Mouse (Mus musculus) lung, postnatal 4 days (tissue): ENCODE data around the gene Mgat4a.

Experiments
- DNase-seq, 2 experiments: peaks; one replicate each; pipeline ENCODE4 v3.0.0; 2021

Gene Mgat4a

GRCm38 (mm10) chr1:37491672-37492071, 49.1 kb downstream of the Mgat4a start:
- peak; percentile 52 to 53 for DNase-seq

DNA sequence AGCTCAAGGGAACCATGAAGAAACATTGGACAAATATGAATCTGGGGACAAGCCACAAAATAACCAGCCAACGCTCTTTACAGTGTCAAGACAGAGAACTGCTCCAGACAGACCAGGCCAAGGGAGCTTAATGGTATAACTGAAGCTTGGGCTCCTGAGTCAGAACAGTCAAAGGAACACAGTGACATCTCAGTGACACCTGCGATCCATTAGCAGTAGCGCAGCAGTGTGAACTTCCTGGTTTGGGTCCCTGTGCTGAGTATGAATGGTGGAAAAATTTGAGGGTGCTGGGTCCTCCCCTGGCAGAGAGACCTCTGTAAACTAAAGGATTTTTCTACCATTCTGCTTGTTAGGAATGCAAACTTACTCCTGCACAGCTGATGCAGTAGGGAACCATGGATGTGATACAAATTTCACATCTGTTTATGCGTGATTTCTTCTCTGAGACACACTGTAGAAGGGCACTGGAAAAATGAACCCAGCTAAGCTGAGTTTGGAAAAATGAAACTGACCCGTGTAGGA, 50.1 kb downstream of the Mgat4a start:
- no peak for DNase-seq

DNA sequence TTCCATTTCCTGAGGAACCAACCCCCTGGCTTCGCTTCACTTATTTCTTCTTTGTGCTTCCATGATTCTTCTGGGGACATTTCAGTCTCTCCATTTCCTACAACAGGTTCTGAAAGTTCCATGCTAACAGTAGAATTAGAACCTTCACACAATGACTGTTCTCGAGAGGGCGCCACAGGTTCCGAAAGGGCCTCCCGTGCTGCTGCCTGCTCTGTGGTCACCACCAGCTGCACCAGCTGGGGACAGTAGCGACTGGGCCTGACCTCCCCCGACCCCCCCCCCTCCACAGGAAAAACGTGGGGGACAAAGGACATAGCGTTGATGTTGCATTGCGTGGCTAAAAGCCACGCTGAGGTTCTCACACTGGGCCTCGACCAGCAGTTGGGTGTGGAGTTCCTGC, 52.3 kb downstream of the Mgat4a start:
- no peak for DNase-seq

DNA sequence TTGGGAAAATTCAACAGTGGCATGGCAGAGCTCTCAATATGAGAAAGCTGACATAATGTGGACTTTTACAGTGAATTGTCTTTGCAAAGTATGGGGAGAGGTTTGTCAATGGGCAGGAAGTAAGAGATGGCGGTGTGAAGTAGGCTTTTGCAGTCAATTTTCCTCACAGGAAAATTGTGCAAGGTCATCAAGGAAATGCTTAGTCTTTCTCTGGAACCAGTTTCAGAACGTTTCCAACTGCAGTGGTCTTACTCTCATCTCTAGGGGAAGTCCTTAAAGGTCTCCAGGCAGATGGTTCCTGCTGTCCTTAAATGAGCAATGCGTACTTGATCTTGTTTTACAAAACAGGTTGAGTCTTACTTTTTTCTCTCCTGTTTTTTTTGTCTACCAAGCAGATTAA, 53.8 kb downstream of the Mgat4a start:
- DNase-seq, result no peak

- no peak for DNase-seq
Observed at GRCm38 (mm10) chr1:37486439-37486838, 54.4 kb downstream of the Mgat4a start.

- DNase-seq, result no peak
Observed at GRCm38 (mm10) chr1:37484612-37485011, 56.2 kb downstream of the Mgat4a start.

DNA sequence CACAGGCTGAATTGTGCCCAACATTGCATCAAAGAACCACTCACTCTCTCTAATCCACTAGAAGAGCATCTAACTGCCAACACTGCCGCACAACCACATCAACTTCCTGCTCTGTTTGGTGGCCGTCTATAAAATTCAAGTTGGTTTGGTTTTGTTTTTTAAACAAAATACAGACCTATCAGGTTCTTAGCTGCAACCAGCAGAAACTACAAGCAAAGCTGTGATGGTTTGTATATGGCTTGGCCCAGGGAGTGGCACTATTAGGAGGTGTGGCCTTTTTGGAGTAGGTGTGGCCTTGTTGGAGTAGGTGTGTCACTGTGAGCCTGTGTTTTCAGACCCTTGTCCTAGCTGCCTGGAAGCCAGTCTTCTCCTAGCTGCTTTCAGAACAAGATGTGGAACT, 59.5 kb downstream of the Mgat4a start:
- no peak for DNase-seq

DNA sequence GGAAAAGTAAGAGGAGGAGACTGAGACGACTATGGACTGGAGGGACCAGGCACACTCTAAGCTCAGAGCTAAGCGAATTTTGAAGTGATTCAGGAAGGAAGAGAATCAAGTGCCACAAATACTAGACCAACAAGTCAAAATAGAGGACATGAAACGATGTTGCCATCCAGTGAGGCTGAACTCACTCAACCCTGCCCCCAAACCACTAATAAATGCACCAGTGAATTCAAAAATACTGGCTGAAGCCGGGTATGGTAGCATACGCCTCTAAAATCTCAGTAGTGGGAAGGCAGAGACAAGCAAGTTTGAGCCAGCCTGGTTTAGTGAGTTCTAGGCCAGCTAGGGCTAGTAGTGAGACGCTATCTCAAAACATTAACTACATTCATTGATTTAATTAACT, 60.1 kb downstream of the Mgat4a start:
- no peak for DNase-seq

DNA sequence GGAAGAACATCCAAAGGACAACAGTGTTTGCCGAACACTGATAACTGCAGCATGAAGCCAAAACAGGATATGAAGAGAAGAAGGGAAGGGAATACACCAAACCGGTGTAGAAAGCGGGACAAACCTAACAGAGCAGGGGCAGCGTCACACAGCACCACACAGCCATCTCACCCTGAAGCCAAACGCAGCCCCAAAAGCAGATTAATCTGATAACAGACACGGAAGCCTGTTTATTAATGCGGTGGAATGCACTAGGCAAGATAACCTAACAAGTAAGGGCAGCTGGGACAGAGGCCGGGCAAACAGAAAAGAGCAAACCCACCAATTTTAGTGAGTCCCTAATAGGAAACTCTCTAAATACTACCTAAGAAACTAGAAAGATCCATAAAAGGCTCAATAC, 61.1 kb downstream of the Mgat4a start:
- no peak for DNase-seq

- peak; percentile 57 to 72 for DNase-seq
Observed at GRCm38 (mm10) chr1:37479074-37479473, 61.7 kb downstream of the Mgat4a start.

DNA sequence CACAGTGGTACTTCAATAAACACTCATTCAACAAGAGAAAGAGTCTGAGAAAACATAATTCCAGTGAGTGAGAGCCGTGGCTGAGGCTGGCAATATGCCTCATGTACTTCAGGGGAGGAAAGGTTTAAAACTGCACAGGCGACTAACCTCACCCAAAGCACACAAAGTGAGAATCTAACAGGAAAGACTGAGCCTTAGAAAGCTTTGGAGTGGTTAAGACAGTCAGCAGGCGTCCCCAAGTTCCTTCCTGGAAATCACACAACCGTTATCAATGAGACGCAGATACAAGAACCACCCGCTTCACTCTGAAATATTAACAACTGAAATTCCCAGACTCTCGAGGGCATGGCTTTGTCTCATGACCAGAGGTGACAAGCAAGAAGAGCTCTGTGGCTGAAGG, 62.4 kb downstream of the Mgat4a start:
- DNase-seq, result peak in 1 of 2 experiments; percentile 30

- DNase-seq, result no peak
Observed at GRCm38 (mm10) chr1:37477928-37478327, 62.9 kb downstream of the Mgat4a start.

DNA sequence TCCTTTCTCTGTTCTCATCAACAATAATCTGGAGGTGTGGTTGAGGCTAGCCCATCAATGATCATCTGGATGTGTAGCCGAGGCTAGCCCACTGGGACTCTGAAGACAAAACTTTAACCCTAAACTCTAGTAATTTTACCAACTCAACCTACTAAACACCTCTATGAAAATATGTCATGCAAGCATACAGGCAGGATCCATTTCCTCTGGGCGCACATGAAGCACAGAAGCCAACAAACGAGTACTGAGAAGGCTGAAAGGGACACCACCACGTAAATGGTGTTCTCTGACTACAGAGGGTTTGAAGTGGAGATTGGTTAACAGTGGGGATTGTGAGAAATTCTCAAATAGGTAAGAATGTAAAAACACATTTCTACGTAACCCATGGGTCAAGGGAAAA, 63.6 kb downstream of the Mgat4a start:
- DNase-seq, result no peak

GRCm38 (mm10) chr1:37475312-37475711, 65.5 kb downstream of the Mgat4a start:
- no peak for DNase-seq

GRCm38 (mm10) chr1:37474634-37475190, 66.1 kb downstream of the Mgat4a start:
- DNase-seq, result no peak

DNA sequence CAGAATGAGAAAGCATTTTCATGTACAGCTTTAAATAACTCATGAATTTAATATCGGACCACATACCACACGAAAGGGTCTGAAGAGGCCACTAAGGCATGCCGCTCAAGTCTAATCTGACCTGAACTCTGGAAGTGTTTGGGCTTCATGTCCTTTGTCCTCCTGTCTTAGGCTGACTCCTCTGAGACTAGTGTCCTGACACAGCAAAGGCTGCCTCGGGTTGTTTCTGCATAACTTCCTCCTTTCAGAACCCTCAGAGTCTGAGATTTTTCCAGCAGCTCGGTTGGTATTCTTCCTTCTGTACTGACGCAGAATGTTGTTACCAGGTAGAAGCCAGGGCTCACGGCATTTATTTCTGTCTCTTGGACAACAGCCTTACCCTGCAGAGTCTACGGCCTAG, 66.8 kb downstream of the Mgat4a start:
- DNase-seq, result peak in 1 of 2 experiments; percentile 31

DNA sequence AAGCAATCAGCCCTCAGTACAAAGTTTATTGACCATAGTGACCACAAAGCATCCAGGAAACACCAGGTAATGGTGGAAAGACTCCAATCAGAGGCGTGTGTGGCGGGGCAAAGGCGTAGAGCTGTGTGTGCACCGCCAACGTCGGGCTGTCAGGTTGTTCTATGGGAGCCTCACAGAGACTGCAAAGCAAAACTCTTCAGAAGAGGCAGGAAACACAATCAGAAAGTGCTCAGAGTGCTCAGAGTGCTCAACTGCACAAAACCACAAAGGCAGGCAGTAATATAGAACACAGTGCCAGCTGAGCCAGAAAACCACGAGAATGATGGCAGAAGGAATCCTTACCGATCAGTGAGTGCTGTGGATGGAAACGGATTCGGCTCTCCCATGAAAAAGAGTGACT, 67.6 kb downstream of the Mgat4a start:
- no peak for DNase-seq

DNA sequence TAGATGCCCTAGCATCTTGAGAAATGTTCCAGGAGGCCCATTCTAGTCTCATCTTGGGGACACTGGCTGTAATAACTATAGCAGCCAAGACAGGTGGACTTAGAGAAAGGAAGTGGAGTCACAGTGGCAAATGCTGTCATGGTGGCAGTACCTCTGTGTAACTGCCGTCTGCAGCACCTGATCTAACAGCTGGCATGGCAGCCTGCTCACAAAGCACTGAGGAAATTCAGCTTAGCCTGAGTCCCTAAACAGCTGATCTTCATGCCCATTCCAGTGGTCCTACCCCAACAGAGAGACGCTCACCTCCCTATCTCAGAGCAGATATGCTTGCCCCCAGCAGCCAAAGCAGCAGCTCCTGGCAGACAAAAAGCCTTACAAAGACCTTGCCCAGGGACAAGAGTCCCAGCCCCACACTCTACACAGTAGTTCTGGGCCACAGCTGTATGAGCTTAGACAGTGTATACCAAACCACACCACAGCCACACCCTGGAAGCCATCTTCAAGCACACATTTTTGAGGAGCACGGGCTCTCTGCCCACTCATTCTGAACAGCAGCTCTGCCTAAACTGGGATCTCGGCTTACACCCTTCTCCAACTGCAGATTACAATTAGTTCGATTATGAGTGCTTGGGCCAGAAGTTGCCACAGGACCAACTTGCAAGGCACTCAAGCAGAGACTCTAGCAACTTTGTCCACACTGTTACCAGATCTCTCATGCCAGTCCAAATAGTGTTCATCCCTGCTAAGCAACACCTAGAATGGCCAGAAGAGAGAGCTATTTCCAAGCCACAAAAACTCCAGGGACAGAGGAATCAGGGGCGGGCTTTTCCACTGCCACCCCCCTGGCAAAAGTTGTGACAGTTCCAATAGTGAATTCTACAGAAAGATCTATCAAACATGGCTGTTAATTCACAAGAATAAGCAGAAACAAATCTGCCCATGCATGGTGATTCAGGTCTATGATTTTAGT, 69.4 kb downstream of the Mgat4a start:
- DNase-seq, result no peak

GRCm38 (mm10) chr1:37469007-37469406, 71.8 kb downstream of the Mgat4a start:
- DNase-seq, result no peak

- DNase-seq, result no peak
Observed at GRCm38 (mm10) chr1:37467806-37468205, 73.0 kb downstream of the Mgat4a start.

DNA sequence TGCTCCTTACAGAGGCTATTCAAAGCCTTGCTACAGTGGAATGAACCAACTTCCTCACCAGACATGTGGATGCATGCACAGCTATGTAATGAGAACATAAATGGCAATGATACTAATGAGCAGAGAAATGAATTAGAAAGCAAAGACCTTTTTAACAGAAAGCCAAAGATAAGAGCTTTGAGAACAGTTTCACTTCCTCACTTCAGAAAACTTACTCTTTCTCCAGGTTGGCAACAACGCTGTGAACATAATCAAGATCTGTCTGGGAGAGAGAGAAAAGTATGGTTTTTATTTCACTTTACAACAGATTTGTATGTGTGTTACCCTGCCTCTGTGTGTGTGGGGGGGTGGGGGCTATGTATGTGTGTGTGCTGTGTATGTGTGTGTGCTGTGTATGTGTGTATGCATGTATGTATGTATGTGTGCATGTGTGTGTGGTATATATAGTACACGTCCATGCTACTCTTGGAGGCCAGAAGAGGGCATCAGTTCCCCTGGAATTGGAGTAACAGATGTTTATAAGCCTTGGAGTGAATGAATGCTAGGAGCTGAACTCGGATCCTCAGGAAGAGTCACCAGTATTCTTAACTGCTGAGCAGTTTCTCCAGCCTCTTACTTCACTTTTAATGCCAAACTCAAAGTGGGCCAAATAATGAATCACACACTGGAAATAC, 74.4 kb downstream of the Mgat4a start:
- DNase-seq, result no peak

GRCm38 (mm10) chr1:37464878-37465452, 75.9 kb downstream of the Mgat4a start:
- no peak for DNase-seq

DNA sequence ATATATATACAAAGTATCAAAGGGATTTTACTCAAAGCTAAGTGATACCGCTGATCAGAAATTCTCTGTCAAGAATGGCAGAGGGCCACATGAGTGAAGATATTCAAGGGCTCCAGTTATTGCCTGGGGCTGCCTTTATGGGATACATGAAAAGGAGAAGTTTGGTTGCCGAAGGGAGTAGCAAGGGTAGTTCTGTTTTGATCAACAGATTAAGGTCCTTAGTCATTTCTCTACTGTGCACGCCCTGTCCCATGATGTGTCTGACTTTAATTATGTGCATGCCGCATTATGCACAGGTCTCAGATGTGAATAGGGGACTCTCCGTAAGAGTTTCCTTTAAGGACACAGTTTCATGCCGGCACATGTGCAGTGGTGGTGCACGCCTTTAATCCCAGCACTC, 83.3 kb downstream of the Mgat4a start:
- no peak for DNase-seq
